Mouse (Mus musculus) kidney, adult 10 weeks (tissue): ENCODE data around the gene Gm28043. TPM values are rescaled to one million over a fixed set of nuclear protein-coding genes. Genes with fewer than 3 reads are reported as not detected.

Experiments used
- polyA plus RNA-seq: library from polyadenylated mRNA; stranded (reverse); fragments of 350-450 nt; fragmentation: Illumina TruSeq; extraction: RNeasy Lipid Tissue Mini Kit (QIAGEN cat#74804); gene quantifications from one replicate; pipeline ENCODE4 v1.2.3, GENCODE M21; 2014; ENCODE audit warnings: low read depth, low replicate concordance

Gm28043 gene
- polyA plus RNA-seq = 0.61 TPM

DNA sequence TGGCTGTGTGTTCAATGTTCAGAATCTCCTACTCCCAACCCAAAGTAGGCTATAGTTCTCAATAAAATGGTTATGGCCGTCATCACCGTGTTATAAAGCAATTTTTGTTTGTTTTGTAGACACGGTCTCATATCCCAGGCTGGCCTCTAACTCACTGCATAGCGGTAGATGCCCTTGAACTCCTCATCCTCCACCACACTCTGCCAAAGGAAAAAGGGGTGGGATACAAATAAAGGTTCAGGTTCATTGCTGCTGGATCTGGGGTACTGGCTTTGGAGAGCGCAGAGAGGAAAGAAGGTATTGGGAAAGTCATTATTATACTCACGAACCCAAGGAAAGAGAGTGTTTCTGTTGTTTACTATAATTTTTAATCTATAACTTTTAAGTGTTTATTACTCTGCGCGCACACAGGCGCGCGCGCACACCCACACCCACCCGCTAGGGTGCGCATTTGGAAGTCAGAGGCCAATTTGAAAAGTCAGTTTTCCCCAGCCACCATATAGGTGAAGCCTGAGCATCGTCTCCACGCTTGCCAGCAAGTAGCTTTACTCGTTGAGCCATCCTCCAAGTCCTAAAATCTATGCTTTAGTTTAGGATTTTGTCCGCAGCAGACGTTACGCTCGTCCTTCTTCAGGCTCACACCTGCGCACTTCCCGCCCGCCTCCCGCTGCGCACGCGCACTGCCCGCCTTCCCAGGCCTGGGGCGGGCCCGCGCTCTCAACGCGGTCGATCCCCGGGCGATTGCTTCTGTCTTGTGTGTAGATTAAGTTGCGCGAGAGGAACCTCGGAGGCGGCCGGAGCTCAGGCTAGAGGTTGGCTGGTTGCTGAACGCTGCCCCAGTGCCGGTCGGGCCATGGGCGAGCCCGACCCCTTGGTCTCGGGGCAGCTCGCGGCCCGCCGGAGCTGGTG is at the start of gene Gm28043, which contains the start of gene Rnf8:
TSS of gene Gm28043 (plus strand) at position 762 of the 909 bp plus-strand sequence.
TSS of gene Rnf8 (plus strand) at position 676 of the 909 bp plus-strand sequence.

DNA sequence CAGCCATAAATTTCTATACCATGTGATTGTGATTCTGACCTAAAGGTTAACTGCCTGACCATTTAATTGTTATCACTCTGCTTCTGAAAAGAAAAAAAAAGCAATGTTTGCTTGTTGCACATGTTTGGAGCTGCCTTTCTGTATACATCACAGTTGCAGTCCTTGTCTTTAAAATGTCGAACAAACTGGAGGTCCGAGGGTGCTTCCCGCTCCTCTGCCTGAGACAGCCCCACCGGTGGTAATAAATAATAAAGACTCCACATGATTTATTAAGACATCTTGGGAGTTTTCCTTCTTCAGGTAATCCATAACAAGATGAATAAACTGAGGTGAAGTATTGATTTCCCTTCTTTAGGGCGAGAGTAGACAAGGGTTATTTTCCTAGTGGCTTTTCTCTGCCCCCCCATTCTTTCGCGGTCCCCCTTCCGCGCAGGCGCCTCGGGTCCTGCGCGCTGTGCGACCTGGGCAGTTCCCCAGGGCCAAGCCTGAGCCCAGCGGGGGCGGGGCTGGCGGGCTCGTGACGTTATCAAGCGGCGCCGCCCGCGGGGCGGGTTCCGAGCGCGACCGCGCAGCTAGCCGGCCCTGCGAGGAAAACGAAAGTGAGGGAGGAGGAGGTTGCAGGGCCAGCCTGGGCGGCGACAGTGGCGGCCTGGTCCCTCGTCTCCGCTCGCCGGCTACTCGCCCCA is 45.5 kb downstream of the Gm28043 start, which contains the start of gene Cmtr1:
TSS of gene Cmtr1 (plus strand) at position 520 of the 686 bp plus-strand sequence.

DNA sequence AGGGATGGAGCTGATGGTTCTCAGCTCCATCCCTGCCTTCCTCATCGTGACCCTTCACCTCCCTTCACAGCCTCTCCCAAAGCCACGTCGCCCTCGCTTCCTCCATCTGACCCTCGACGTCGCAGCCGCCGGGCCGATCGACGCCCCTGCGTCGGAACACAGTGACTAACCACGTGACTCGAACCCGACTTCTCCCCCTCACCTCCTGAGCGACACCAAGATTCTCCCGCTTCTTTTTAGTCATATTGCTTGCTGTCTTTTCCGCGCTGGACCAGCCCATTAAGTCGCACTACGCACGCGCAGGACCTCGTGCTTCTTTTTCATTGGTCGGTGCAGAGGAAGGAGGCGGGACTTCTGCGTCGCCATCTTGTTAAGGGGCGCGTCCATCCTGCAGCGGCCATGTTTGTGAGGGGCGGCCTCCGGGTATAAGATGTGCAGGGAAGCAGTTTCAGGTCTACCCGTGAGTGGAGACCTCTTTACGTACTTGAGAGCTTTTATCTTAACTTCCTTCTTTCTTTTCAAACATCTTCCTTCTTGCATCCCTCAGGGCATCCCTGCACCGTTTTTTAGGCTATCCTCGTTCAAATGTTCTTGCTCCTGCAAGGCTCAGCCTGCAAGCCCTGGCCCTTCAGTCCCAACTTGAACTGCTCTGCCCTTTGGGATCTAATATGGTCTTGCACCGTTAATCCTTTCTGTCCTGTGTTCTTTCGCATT is 102.2 kb downstream of the Gm28043 start, which contains the start of gene Ccdc167:
TSS of gene Ccdc167 (minus strand) at position 313 of the 714 bp plus-strand sequence.

Other genes starting within 250 kb of the Gm28043 start
- 9.3 TPM for gene Pim1, start 124.1 kb upstream of the Gm28043 start, polyA plus RNA-seq
- not detected for gene Gm17657, start 65.2 kb upstream of the Gm28043 start, polyA plus RNA-seq
- gene Tbc1d22b, start 65.1 kb upstream of the Gm28043 start, polyA plus RNA-seq = 3.7 TPM
- gene Tmem217, start 62.5 kb upstream of the Gm28043 start, polyA plus RNA-seq = not detected
- gene Rnf8, start 86 bp upstream of the Gm28043 start, polyA plus RNA-seq = 20.2 TPM
- 9.9 TPM for gene Cmtr1, start 45.7 kb downstream of the Gm28043 start, polyA plus RNA-seq
- gene Ccdc167, start 102.2 kb downstream of the Gm28043 start, polyA plus RNA-seq = 4.5 TPM